Mouse (Mus musculus): ENCODE results near the gene Gal3st2c. TPM values are rescaled to one million over a fixed set of nuclear protein-coding genes. Genes with fewer than 3 reads are reported as not detected.
"Not testable (repeated sequence)": the region's sequence is repeated elsewhere in the genome, so short reads cannot be mapped to it uniquely, and the experiment has no call there.

Gal3st2c gene
- polyA plus RNA-seq, 1 experiment from 2014 or later, result not detected

- Histone ChIP-seq H3K9me3 (replicated peaks) (no peaks in the 10 kb centered on the region), H3K4me1 (no peaks in the 10 kb centered on the region), H3K9ac (no peak within 1 kb of the TSS), H3K36me3 (ENCODE audit: poor library complexity, severe bottlenecking) (no peaks in the 10 kb centered on the region), H3K4me2 (no peak within 1 kb of the TSS), H3K27me3 (no peaks in the 10 kb centered on the region), H3K4me3 (no peak within 1 kb of the TSS), H3K27ac (no peak within 1 kb of the TSS)
- 69% methylated on average over 6 of the region's 6 CpGs for WGBS
- ATAC-seq, result no peak
Measured at GRCm38 (mm10) chr1:94052373-94052772, 62.1 kb downstream of the Gal3st2c start, which contains the start of gene Pdcd1. Gene Pdcd1 (minus strand): TSS chr1:94052553.

GRCm38 (mm10) chr1:94053530-94054216 is 63.4 kb downstream of the Gal3st2c start:
- no peak overlapping the region for H3K9ac ChIP-seq
- H3K27me3 ChIP-seq, result no peaks in the 10 kb centered on the region
- no peak overlapping the region for H3K4me3 ChIP-seq
- H3K27ac ChIP-seq, result no peak overlapping the region
- H3K36me3 ChIP-seq (ENCODE audit: poor library complexity, severe bottlenecking), result no peaks in the 10 kb centered on the region
- H3K4me2 ChIP-seq, result no peak overlapping the region
- 64% methylated on average over 7 of the region's 7 CpGs for WGBS
- H3K4me1 ChIP-seq, result no peaks in the 10 kb centered on the region
- ATAC-seq, result no peak
- no peaks in the 10 kb centered on the region for H3K9me3 ChIP-seq (replicated peaks)

GRCm38 (mm10) chr1:94054481-94054880 is 64.2 kb downstream of the Gal3st2c start:
- Histone ChIP-seq H3K9me3 (replicated peaks) (no peaks in the 10 kb centered on the region), H3K36me3 (ENCODE audit: poor library complexity, severe bottlenecking) (no peaks in the 10 kb centered on the region), H3K27me3 (no peaks in the 10 kb centered on the region), H3K4me2 (no peak overlapping the region), H3K4me1 (no peaks in the 10 kb centered on the region), H3K4me3 (no peak overlapping the region), H3K9ac (no peak overlapping the region), H3K27ac (no peak overlapping the region)
- 76% methylated on average over 1 of the region's 1 CpGs for WGBS
- ATAC-seq, result no peak

- no peak overlapping the region for H3K27ac ChIP-seq
- H3K36me3 ChIP-seq (ENCODE audit: poor library complexity, severe bottlenecking), result no peaks in the 10 kb centered on the region
- no peak overlapping the region for H3K9ac ChIP-seq
- 81% methylated on average over 3 of the region's 3 CpGs for WGBS
- H3K4me2 ChIP-seq, result no peak overlapping the region
- no peaks in the 10 kb centered on the region for H3K4me1 ChIP-seq
- no peak for ATAC-seq
- H3K27me3 ChIP-seq, result no peaks in the 10 kb centered on the region
- no peak overlapping the region for H3K4me3 ChIP-seq
- H3K9me3 ChIP-seq (replicated peaks), result no peaks in the 10 kb centered on the region
Measured at GRCm38 (mm10) chr1:94055966-94056365, 65.7 kb downstream of the Gal3st2c start.

- no peaks in the 10 kb centered on the region for H3K4me1 ChIP-seq
- no peak overlapping the region for H3K27ac ChIP-seq
- H3K36me3 ChIP-seq (ENCODE audit: poor library complexity, severe bottlenecking), result no peaks in the 10 kb centered on the region
- ATAC-seq, result no peak
- no peak overlapping the region for H3K9ac ChIP-seq
- no peaks in the 10 kb centered on the region for H3K9me3 ChIP-seq (replicated peaks)
- H3K27me3 ChIP-seq, result no peaks in the 10 kb centered on the region
- H3K4me3 ChIP-seq, result no peak overlapping the region
- no peak overlapping the region for H3K4me2 ChIP-seq
- 90% methylated on average over 2 of the region's 2 CpGs for WGBS
Measured at GRCm38 (mm10) chr1:94057401-94057800, 67.1 kb downstream of the Gal3st2c start.

GRCm38 (mm10) chr1:94058281-94058680 is 68.0 kb downstream of the Gal3st2c start:
- not testable (repeated sequence) for H3K9ac ChIP-seq; H3K4me2 ChIP-seq; H3K36me3 ChIP-seq (ENCODE audit: poor library complexity, severe bottlenecking); H3K27me3 ChIP-seq; ATAC-seq; H3K4me3 ChIP-seq; H3K9me3 ChIP-seq (replicated peaks); H3K4me1 ChIP-seq; H3K27ac ChIP-seq
- 59% methylated on average over 1 of the region's 1 CpGs for WGBS

Other genes with a start within 250 kb of the Gal3st2c start
- gene Atg4b, start 239.0 kb upstream of the Gal3st2c start, polyA plus RNA-seq (2015; fragmentation: Nextera tagmentation; extraction: Ambion mirVana), result 91.5 and 96.9 TPM in 2 replicates
- 38.0 and 43.2 TPM in 2 replicates for gene Thap4, start 235.6 kb upstream of the Gal3st2c start, polyA plus RNA-seq (2015; fragmentation: Nextera tagmentation; extraction: Ambion mirVana)
- 234 and 245 TPM in 2 replicates for gene Dtymk, start 188.6 kb upstream of the Gal3st2c start, polyA plus RNA-seq (2015; fragmentation: Nextera tagmentation; extraction: Ambion mirVana)
- gene Ing5, start 186.5 kb upstream of the Gal3st2c start, polyA plus RNA-seq (2015; fragmentation: Nextera tagmentation; extraction: Ambion mirVana), result 14.2 and 15.8 TPM in 2 replicates
- 14.7 and 15.0 TPM in 2 replicates for gene D2hgdh, start 165.6 kb upstream of the Gal3st2c start, polyA plus RNA-seq (2015; fragmentation: Nextera tagmentation; extraction: Ambion mirVana)
- not detected in 2 replicates for gene Gal3st2, start 129.2 kb upstream of the Gal3st2c start, polyA plus RNA-seq (2015; fragmentation: Nextera tagmentation; extraction: Ambion mirVana)
- 0.06 TPM in 1 of 2 replicates, not detected in the other for gene Gal3st2b, start 72.2 kb upstream of the Gal3st2c start, polyA plus RNA-seq (2015; fragmentation: Nextera tagmentation; extraction: Ambion mirVana)
- gene Neu4, start 29.9 kb downstream of the Gal3st2c start, polyA plus RNA-seq (2015; fragmentation: Nextera tagmentation; extraction: Ambion mirVana), result not detected in 2 replicates
- gene Pdcd1, start 62.0 kb downstream of the Gal3st2c start, polyA plus RNA-seq (2015; fragmentation: Nextera tagmentation; extraction: Ambion mirVana), result not detected in 2 replicates